Mouse (Mus musculus): Measurements from ENCODE around the gene Cd2ap.
A peak's percentile ranks its signal among the peaks of the same experiment; 100 is the strongest.

Cd2ap gene

DNA sequence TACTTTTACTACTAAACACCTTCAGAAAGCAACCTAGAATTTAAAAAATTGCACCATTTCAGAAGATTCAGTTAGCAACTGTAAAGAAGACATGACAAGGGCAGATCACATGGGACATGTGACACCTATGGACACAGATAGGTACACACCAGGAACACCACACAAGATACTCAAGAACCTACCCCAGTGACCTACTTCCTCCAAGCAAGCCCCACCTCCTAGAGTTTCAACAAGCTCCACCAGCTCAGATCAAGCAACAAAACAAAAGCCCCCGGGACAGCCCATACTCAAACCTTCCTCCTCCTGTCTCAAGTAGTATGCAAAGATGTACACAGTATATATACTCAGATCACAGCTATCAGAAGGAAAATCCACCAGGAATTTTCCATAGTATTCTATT, 16.1 kb downstream of the Cd2ap start:
- DNase-seq (ENCODE audit: low spot score in 2 of 2) = no peak

DNA sequence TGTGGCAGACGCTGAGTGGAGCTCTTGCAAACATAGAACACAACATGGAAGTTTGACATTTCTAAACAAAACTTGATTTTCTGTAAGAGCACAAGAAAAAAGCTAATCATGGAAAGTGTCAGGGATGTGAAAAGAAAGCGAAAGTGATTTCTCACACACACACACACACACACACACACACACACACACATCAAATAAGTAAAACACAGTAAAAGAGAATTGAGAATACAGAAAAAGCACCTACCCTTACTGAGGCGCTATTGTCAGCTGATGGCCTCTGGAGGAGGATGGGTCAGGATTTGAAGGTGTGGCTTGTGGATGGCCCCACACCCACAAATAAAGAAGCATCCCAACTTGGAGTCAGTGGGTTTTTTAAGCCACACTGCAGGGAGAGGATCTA, 19.0 kb downstream of the Cd2ap start:
- DNase-seq (ENCODE audit: low spot score in 2 of 2) = no peak

- no peak for DNase-seq (ENCODE audit: low spot score in 2 of 2)
These were observed 29.4 kb downstream of the Cd2ap start for GRCm38 (mm10) chr17:42847108-42847507.

- no peak for DNase-seq (ENCODE audit: low spot score in 2 of 2)
These were observed 39.3 kb downstream of the Cd2ap start for GRCm38 (mm10) chr17:42837193-42837592.

DNA sequence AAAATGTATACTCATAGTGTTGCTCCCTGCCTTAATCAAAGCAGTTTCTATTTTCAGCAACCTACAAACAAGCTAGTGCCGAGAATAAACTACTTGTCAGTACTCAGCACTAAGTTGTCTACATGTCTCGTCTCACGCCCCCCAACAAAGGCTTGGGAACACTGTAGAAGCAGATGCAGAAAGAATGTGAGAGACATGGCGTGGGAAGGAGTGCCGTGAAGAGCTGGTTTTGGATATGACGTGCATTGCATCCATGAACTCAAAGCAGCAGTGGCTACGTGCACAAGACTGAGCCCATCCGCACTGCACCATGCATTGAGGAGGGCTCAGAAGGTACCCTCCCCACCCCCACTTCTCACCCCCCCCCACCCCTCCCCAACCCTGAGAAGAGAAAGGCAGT, 53.7 kb downstream of the Cd2ap start:
- DNase-seq (ENCODE audit: low spot score in 2 of 2) = no peak

DNA sequence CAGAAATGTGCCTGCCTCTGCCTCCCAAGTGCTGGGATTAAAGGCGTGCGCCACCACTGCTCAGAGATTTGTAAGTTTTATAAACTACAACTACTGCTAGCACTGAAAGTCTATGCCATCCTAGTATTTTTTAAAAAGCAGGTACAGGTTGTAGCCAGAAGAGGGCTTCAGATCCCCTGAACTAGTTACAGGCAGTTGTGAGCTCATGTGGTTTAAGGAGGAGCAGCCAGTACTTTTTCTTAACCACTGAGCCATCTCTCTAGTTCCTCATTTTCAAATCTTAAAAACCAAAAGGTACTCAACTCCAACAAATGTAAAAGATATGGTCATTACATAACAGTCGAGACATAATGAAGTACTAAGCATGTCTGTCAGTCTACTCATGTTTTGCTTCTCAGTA, 61.1 kb downstream of the Cd2ap start:
- no peak for DNase-seq (ENCODE audit: low spot score in 2 of 2)

- DNase-seq (ENCODE audit: low spot score in 2 of 2) = no peak
These were observed 84.0 kb downstream of the Cd2ap start for GRCm38 (mm10) chr17:42792412-42792975.

GRCm38 (mm10) chr17:42790787-42791186, 85.7 kb downstream of the Cd2ap start:
- DNase-seq (ENCODE audit: low spot score in 2 of 2) = no peak

GRCm38 (mm10) chr17:42789723-42790122, 86.7 kb downstream of the Cd2ap start:
- DNase-seq (ENCODE audit: low spot score in 2 of 2) = no peak

GRCm38 (mm10) chr17:42788686-42789453, 87.6 kb downstream of the Cd2ap start:
- no peak for DNase-seq (ENCODE audit: low spot score in 2 of 2)

DNA sequence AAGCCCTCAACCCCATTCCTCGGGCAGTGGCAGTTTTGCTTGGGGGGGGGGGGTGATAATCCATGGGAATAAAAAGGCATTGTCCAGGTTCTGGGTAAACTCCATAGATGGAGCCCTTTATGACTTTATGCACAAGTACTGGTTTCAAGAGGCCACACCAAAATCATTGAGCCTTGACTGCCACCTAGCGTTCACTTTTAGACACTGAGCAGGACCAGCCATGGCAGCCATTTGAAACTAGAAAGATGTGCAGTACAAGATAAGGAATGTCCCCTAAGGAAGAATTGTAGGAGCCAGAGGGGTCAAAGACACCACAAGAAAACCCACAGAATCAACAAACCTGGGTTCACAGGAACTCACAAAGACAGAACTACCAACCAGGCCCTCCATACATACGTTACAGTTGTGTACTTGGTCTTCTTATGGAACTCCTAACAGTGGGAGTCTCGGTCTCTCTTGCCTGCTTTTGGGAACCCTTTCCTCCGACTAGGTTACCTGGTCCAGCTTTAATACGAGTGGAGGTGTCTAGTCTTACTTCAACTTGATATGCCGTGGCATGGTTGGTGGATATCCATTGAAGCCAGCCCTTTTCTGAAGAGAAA, 94.2 kb downstream of the Cd2ap start:
- peak; percentile 28 to 65 for DNase-seq (ENCODE audit: low spot score in 2 of 2)

- no peak for DNase-seq (ENCODE audit: low spot score in 2 of 2)
These were observed 122.7 kb downstream of the Cd2ap start for GRCm38 (mm10) chr17:42753791-42754190.

DNA sequence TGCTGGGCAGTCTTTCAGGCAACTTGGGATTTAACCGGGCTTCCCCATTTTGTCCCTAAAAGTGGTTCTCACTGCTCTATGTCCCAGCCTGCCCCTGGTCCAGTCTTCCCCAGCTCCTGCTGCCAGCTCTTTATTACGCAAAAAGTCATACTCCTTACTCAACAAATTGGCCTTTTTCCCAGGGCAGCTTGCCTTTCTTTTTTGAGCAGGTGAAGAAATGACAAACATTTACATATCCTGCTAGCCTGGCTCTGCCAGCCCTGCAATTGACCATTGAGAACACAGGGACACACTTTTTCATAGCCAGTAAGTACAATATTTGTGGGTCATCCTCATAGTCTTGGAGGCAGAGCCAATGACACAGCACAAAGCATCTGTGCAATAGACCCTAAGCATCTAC, 124.3 kb downstream of the Cd2ap start:
- no peak for DNase-seq (ENCODE audit: low spot score in 2 of 2)

GRCm38 (mm10) chr17:42745657-42746420, 130.6 kb downstream of the Cd2ap start:
- no peak for DNase-seq (ENCODE audit: low spot score in 2 of 2)
